Mouse (Mus musculus): ENCODE results near the gene Bbc3. TPM values are rescaled to one million over a fixed set of nuclear protein-coding genes. Genes with fewer than 3 reads are reported as not detected.
"Not testable (repeated sequence)": the region's sequence is repeated elsewhere in the genome, so short reads cannot be mapped to it uniquely, and the experiment has no call there.

Bbc3 gene
- polyA plus RNA-seq, 1 experiment = 3.7 TPM

DNA sequence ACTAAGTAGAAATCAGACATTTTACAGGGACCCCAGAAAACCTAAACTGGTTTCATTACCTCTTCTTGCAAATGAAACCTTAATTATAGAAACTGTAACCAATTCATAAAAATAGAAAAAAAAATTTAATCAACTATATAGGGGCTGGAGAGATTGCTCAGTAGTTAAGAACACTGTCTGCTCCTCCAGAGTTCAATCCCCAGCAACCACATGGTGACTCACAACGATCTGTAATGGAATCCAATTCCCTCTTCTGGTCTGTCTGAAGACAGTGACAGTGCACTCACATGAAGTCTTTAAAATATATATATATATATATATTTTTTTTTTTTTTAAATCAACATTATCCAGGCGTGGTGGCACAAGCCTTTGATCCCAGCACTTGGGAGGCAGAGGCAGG, 21.2 kb upstream of the Bbc3 start:
- no peak for DNase-seq (ENCODE audit: low read depth, low spot score)
- WGBS = 60% methylated on average over 2 of the region's 2 CpGs

- WGBS = 75% methylated on average over 1 of the region's 1 CpGs
- no peak for DNase-seq (ENCODE audit: low read depth, low spot score)
Observed at GRCm38 (mm10) chr7:16287791-16288190, 20.4 kb upstream of the Bbc3 start.

- DNase-seq (ENCODE audit: low read depth, low spot score) = no peak
- 22% methylated on average over 4 of the region's 4 CpGs for WGBS
Observed at GRCm38 (mm10) chr7:16294346-16294745, 13.8 kb upstream of the Bbc3 start.

GRCm38 (mm10) chr7:16294837-16295236, 13.4 kb upstream of the Bbc3 start:
- DNase-seq (ENCODE audit: low read depth, low spot score) = no peak
- under 1% methylated on average over 23 of the region's 23 CpGs for WGBS

- DNase-seq (ENCODE audit: low read depth, low spot score) = no peak
Observed at GRCm38 (mm10) chr7:16295321-16295900, 12.8 kb upstream of the Bbc3 start.

DNA sequence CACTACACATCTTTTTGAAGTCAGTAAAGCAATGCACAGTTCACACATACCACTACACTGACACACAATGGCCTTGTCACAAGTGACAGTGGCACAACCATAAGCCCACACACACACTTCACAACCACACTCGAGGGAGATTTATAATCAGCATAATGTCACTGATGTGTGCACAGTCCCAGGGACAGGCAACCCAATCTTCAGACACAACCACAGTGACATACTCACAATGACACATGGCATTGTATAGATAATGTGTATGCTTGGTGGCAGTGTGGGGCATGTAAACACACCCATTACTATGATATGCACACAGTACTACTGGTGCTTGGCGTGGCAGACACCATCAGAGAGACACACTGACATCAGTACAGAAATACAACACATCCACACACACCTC, 12.0 kb upstream of the Bbc3 start:
- DNase-seq (ENCODE audit: low read depth, low spot score) = no peak
- 29% methylated on average over 2 of the region's 2 CpGs for WGBS

More at GRCm38 (mm10) chr7:16295321-16295900, 12.8 kb upstream of the Bbc3 start:
- WGBS = under 1% methylated on average over 41 of the region's 41 CpGs

DNA sequence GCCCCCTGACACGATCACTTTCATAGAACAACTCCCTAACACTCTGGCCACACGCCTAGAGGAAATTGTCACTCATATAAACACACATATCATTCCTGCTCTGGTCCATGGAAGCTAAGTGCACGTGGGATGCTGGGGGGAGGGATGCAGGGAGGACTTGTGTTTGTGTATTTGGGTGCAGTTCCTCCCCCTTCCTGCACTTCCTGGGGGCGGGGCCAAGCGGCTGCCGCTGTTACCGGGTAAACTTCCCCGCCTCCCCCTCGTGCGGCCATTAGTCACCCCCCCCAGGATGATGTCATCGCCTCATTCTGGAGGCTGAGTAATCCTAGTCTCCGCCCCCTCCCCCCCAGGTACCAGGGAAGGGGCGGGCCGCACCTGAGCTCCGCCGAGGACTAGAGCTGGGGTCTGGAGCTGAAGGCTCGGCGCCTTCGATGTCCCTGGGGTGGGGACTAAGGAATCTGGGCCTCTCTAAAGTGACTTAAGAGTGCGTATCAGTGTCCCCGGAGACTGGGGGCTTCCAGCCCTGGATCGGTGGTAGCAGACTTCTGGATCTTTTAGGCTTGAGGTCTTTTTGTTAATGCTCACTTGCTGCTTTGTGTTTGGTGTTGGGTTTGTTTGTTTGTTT, 11.3 kb upstream of the Bbc3 start:
- DNase-seq (ENCODE audit: low read depth, low spot score) = no peak
- 2% methylated on average over 22 of the region's 22 CpGs for WGBS

GRCm38 (mm10) chr7:16297616-16298015, 10.6 kb upstream of the Bbc3 start:
- 72% methylated on average over 2 of the region's 2 CpGs for WGBS

DNA sequence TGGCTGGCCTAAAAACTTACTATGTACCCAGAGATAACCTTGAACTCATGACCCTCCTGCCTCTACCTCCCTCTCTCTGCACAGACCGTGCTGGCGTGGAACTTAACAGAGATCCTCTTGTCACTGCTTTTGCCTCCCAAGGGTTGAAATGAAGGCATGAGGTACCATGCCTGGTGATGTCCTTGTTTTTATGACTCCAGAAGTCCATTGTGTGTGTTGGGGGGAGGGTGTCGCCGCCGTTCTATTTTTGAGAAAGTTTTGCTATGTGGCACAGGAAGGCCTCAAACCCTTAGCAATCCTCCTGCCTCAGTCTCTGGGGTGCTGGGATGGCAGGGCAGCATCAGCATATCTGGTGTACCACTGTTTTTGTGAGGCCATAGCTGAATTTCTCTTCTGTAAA, 9.3 kb upstream of the Bbc3 start:
- no peak for DNase-seq (ENCODE audit: low read depth, low spot score)
- WGBS = 79% methylated on average over 5 of the region's 5 CpGs

More at GRCm38 (mm10) chr7:16297616-16298015, 10.6 kb upstream of the Bbc3 start:
- DNase-seq (ENCODE audit: low read depth, low spot score) = no peak

GRCm38 (mm10) chr7:16299419-16300035, 8.7 kb upstream of the Bbc3 start:
- DNase-seq (ENCODE audit: low read depth, low spot score) = no peak
- 3% methylated on average over 52 of the region's 52 CpGs for WGBS

GRCm38 (mm10) chr7:16307141-16307540, 1.1 kb upstream of the Bbc3 start:
- WGBS = 82% methylated on average over 6 of the region's 6 CpGs
- not testable (repeated sequence) for DNase-seq (ENCODE audit: low read depth, low spot score)

DNA sequence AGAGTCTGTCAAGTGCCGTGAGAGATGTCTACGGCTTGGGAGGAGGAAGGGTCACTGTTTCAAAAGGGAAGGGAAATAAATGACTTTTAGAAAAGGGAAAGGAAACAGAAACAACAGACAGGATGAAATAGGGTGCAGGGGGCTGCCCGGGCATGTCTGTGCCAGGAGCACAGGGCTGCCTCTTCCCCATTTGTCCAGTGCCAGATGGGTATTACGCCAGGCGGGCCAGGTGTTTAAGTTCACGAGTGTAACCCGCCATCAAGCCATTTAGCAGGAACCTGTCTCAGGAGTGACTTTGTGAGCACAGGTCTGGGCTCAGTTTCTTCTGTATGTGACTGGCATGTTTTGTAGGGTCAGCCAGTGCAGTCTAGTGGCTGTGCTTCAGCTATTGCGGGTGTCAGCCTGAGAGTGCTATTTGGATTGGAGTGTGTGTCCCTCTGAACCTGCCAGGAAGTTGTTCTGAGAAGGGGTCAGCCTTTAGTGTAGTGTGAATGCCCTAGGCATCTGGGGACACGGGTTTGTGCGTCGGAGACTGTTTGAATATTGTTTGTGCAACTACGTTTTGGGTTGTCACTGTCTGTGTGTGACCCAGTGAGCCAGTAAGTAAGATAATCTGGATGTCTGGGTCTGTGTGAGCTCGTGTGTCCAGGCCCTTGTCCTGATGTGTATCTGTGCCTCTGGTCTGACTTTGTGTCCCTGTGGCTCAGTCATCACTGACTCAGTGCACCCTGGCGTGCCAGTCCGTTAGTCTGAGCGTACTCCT, 543 bp downstream of the Bbc3 start:
- DNase-seq (ENCODE audit: low read depth, low spot score) = no peak
- 22% methylated on average over 16 of the region's 16 CpGs for WGBS

- 1% methylated on average over 61 of the region's 61 CpGs for WGBS
- no peak for DNase-seq (ENCODE audit: low read depth, low spot score)
Observed at GRCm38 (mm10) chr7:16309318-16310019, 1.3 kb downstream of the Bbc3 start.

GRCm38 (mm10) chr7:16310020-16310520, 1.9 kb downstream of the Bbc3 start:
- DNase-seq (ENCODE audit: low read depth, low spot score) = no peak
- 1% methylated on average over 56 of the region's 56 CpGs for WGBS

GRCm38 (mm10) chr7:16310521-16311452, 2.6 kb downstream of the Bbc3 start:
- no peak for DNase-seq (ENCODE audit: low read depth, low spot score)
- WGBS = 1% methylated on average over 31 of the region's 31 CpGs

GRCm38 (mm10) chr7:16311453-16312004, 3.3 kb downstream of the Bbc3 start:
- WGBS = 1% methylated on average over 14 of the region's 14 CpGs
- no peak for DNase-seq (ENCODE audit: low read depth, low spot score)

GRCm38 (mm10) chr7:16312011-16312671, 3.9 kb downstream of the Bbc3 start:
- WGBS = under 1% methylated on average over 49 of the region's 49 CpGs
- DNase-seq (ENCODE audit: low read depth, low spot score) = no peak
